Mouse (Mus musculus) lung, adult 2 months (tissue): ENCODE data around the gene Zfp282.

Experiments used
- CTCF ChIP-seq: fragments of 200-500 bp; IDR thresholded peaks from 2 replicates; pipeline ENCODE4 v1.5.1; 2011; ENCODE audit warnings: mild to moderate bottlenecking, low read length, control low read depth; ENCODE audit not compliant: insufficient read depth
- POLR2A ChIP-seq: fragments of 200-500 bp; IDR thresholded peaks from 2 replicates; pipeline ENCODE4 v1.6.1; 2011; ENCODE audit warnings: low read depth, mild to moderate bottlenecking, control low read depth, low read length, borderline replicate concordance; ENCODE audit errors: extremely low read depth

DNA sequence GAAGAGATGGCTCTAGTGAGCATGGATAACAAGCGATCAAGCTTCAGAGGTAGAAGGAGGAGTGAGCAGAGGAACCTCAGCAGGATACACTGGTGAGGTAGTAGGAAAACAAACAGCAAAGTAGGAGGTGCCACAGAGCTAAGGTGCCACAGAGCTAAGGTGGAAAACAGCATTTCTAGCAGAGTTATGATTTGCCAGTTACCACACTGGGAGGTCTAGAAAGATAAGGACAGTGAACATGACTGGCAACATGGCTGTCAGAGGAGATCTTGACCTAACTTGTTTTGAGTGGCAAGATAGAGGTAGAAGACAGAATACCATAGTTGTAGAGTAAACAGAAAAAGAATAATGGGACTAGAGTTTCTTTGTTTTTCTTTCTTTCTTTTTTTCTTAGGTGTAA is 34.7 kb upstream of the Zfp282 start:
- no peak for TF ChIP-seq CTCF
- TF ChIP-seq POLR2A, result no peak
